Mouse (Mus musculus) right cerebral cortex, postnatal 10 days (tissue): Measurements from ENCODE around the gene Gm45713.
"Not testable (repeated sequence)": the region's sequence is repeated elsewhere in the genome, so short reads cannot be mapped to it uniquely, and the experiment has no call there.

Experiments
- DNase-seq, 2 experiments: peaks; one replicate each; pipeline ENCODE4 v3.0.0; 2021; ENCODE audit warnings: low spot score in 2 of 2

Gm45713 gene

DNA sequence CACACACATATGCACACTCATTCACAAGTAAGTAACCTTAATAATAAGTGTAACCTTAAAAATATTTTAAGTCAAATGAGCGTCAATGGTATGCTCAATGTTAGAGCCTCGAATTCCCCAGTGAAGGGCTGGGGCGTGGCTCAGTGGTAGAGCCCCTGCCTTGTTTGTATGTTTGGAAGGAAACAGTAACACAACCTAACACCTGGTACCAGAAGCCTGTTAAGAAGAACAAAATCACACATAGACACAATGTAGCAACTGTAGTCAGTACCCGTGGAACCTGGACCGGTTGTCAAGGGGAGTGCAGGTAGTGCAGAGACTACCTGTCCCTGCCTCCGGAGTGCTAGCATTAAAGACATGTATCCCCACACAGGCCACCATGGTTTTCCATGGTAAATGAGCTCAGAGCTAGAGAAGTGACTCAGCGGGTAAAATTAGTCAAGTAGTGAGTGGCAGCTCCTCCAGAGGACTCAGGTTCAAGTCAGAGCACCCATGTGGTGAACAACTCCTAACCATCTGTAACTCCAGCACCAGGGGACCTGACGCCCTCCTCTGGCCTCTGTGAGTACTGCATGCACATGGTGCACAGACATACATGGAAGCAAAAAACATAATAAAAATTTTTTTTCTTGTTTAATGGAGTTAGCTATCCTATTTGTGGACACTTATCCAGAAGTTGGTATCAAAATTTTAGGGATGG is 37.3 kb downstream of the Gm45713 start:
- no peak for DNase-seq

DNA sequence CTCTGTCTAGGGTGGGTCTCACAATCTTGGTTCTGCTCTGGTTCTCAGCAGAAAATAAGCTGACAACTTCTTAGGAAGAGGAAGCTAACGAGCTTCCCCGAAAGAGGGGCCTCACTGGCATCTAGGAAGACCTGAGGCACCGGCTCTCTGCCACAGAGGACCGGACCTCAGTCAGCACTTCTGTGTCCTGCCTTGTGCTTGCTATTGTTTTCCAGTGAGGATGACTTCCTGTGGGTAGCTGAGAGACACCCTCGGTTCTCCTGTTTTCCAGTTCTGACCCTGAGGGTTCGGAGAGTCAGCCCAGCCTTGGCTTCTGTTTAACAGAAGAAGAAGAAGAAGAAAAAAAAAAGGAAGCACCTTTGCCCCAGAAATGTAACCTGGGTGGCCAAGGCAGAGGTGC is 38.6 kb downstream of the Gm45713 start:
- no peak for DNase-seq

DNA sequence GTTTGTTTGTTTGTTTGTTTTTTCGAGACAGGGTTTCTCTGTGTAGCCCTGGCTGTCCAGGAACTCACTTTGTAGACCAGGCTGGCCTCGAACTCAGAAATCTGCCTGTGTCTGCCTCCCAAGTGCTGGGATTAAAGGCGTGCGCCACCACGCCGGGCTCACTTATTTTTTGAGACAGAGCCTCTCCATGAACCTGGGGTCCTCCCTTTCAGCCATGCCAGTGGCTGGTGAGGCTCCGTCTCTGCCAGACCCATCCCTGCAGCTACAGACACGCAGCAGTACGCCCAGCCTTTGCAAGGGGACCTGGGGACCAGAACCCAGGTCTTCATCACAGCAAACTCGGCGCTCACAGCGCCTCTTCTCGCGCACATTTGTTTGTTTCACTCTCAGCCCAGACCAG is 40.1 kb downstream of the Gm45713 start:
- DNase-seq, result not testable (repeated sequence)

DNA sequence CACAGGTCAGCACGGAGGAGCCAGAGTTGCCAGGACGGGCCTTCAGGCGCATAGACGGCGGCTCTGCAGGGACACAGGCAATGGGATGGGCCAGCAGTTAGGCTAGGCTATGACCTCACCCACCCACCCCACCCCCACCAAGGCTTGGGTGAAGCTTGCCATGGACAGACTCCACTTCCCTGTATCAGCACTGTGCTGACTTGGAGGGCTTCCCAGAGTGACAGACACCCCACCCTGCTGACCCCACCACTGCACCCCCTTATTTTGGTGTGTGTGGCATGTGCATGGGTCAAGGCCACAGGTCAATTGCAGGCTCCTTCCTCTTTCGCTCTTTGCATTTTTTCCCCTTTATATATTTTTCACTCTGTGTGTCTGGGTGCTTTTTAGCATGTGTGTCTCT is 40.7 kb downstream of the Gm45713 start:
- no peak for DNase-seq

DNA sequence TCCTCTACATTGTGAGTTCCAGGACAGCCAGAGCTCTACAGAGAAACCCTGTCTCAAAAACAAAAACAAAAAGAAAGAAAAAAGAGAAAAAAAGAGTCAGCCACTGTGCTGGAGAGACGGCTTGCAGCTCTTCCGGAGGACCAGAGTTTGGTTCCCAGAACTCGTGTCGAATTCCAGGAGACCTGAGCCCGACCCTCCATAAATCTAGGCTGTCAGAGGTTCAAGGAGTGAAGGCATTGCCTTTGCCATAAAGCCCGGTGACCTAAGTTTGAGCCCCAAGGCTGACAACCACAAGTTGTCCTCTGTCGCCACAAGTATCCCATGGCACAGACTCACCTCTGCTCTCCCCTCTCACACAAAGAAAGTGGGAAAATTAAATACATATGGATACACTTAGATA is 41.9 kb downstream of the Gm45713 start:
- DNase-seq, result no peak

DNA sequence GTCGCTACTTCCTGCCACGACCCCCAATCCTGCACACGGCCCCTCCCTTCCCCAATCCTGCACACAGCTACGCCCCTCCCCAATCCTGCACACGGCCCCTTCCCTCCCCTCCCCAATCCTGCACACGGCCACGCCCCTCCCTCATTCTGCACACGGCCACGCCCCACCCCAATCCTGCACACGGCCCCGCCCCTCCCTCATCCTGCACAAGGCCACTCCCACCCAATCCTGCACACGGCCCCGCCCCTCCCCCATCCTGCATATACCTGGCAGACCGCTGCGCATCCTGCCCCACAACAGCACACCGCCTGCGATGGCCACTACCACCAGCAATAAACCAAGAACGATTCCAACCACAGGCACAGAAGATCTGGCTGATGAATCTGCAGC is 42.5 kb downstream of the Gm45713 start:
- DNase-seq, result no peak

DNA sequence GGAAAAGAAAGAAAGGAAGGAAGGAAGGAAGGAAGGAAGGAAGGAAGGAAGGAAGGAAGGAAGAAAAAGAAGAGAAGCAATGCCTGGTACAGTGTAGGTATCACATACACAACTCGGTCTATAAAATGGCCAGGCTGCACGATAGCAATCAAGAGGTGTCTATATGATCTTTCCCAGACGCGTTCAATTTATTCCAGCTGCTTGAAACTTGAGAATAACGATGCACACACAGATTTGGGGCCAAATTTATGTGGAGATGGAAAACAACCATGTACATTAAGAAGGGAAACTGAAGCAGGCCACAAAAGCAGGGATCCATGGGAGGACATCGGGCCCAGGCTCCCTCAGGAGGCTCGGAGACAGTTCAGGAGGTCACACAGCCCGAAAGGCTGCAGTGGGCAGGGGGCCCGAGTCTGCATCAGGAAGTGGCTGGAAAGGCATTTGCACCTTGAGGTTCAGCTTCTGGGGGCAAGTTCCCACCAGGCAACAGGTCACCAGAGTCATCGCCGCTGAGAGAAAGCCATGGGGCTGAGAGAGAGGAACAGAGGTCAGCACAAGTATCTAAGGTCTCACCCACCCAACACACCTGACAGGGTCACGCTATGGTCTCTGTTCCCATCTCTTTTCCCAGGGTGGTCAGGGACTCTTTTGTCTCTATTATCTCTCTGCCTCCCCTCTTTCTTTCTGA is 43.1 kb downstream of the Gm45713 start:
- DNase-seq, result no peak

DNA sequence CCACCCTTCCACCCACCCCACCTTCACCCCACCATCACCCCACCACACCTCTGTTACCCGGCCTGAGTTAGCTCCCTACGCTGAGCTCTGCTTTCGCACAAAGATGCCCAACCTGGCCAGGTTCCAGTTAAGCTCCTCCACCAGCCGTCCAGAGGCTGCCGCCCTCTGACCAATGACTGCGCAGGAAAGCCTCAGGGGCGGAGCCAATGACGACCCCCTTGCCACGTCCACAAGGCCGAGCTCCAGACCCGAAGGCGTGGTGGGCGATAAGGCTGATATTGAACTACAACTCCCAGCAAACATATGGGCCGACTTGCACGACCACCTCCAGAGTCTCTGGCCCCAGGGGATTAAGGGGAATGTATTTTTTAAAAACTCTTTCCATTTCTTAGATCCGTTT is 44.0 kb downstream of the Gm45713 start, which contains the start of gene Rcn3:
Rcn3 (minus strand) TSS at position 174 of the 400 bp plus-strand sequence.
- DNase-seq, result peak; percentile 83 to 87

DNA sequence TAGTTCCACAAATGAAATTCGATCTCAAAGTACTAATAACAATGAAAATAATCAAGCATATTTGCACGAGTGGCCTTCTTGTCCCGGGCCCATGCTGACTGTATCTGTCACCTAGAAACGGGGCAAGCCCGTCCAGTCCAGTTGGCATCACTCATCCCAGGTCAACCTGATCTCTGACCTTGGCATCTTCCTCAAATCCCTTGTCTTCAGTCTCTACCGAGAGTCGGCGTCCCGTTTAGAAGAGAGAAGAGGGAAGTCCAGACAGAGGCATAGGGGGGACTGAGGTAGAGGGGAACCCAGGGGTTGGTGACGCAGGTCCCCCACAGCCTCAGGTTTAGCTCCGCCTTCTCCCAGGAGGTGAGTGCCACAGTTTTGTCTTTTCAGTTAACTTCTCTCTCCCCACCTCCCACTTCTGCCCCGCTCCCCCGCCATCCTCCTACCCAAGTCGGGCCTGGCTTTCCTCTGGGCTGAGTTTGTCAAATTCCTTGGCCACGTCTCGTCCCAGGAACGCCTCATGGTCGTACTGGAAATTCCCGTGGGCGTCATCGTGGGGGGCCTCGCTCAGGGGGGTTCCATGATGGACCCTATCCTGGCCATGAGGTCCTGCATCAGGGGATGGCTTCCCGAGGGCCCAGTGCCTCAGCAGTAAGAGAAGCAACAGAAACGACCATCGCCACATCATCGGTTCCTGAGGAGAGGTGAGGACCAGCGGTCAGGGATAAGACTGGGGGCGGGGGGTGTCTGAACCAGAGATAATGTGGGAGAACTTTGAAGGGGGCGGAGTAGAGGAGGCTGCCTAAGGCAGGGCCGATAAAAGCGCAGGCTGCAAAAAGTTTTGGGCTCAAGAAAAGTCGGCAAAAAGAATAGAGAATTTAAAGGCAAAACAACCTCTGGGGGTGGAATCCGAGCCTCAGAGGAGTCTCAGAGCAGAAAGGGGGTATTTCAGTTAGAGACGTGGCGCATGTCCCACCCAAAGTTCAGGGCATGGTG is 44.7 kb downstream of the Gm45713 start:
- DNase-seq, result no peak

DNA sequence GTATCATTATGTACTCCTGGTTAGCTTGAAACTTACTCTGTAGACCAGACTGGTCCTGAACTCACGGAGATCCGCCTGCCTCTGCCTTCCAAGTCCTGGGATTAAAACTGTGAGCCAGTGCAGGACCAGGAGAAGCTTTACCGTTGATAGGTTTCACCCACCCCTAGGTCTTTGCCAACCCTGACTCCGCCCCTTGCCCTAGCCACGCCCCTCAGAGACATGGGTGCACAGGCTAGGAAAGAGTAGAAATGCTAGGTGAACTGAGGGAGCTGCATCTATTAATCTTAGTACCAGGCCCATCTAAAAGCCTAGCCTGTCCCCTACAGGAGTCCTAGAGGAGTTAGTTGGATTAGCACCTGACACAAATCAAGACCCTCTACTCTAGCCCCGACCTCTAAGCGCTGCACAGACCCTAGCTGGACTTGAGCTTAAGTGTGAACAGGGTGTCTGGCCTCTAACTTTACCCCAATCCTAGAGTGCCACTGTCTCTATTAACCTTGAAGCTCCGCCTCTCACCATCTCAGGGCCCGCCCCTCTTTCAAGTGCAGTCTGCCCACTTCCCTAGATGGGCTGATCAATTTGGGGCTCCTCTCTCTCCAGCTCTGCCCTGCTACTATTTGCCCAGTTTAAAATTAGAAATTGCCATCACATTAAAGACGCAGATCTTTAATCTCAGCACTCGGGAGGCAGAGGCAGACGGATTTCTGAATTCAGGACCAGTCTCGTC is 45.6 kb downstream of the Gm45713 start:
- DNase-seq, result no peak

DNA sequence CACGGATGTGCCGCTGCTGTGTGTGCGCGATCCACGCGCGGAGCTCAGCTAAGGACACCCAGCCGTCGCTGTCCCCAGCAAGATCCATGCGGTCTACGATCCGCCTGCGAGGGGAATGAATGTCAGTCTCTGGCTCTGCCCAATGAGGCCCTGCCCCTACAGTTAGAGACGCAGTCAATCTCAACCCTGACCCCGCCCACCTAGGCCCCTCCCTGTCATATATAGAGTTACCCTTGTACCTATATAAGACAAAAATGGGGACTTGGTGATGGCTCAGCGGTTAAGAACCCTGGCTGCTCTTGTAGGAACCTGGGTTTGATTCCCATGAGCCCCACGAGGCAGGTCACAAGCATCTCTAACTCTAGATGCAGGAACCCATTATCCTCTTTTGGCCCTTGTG is 47.4 kb downstream of the Gm45713 start:
- no peak for DNase-seq

DNA sequence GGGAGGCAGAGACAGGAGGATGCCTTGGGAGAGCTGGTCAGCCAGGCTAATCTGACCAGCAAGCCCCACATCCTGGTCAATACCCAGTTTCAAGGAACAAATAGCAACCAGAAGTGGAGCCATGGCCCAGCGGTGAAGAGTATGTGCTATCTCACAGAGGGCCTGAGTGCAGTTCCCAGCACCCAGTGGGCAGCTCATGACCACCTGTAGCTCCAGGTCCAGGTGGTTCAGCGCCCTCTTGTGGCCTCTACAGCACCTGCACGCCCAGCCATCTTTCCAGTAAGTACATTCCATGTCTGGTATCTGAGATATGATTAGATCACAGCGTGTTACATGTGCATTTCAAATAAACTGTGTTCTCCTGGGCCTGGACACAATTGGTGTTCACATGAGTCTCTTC is 49.9 kb downstream of the Gm45713 start:
- no peak for DNase-seq

DNA sequence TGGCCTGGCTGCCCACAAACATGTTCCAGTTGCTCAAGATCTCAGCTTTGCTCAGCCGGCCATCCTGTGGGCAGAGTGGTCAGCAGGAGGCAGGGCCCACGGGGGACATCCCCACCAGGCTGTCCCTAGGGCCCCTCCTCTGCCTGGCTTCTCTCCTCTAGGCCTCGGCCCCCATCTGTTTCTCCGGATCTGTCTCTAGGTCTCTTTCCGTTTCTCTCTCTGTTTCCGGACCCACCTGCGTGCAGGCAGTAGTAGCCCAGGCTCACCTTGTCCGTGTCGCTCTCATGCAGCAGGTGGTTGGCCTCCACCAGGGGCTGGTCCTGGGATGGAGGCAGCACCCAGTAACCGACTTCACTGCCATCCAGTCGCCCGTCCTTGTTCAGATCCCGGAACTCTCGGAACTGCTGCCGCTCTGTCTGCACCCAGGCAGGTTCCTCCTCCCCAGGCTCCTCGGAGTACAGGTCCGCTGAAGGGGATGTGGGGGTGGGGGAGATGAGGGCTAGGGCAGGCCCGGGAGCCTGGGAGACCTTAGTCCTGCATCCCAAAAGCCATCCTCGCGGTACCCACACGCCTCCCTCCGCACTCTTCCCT is 52.6 kb downstream of the Gm45713 start:
- DNase-seq, result no peak

DNA sequence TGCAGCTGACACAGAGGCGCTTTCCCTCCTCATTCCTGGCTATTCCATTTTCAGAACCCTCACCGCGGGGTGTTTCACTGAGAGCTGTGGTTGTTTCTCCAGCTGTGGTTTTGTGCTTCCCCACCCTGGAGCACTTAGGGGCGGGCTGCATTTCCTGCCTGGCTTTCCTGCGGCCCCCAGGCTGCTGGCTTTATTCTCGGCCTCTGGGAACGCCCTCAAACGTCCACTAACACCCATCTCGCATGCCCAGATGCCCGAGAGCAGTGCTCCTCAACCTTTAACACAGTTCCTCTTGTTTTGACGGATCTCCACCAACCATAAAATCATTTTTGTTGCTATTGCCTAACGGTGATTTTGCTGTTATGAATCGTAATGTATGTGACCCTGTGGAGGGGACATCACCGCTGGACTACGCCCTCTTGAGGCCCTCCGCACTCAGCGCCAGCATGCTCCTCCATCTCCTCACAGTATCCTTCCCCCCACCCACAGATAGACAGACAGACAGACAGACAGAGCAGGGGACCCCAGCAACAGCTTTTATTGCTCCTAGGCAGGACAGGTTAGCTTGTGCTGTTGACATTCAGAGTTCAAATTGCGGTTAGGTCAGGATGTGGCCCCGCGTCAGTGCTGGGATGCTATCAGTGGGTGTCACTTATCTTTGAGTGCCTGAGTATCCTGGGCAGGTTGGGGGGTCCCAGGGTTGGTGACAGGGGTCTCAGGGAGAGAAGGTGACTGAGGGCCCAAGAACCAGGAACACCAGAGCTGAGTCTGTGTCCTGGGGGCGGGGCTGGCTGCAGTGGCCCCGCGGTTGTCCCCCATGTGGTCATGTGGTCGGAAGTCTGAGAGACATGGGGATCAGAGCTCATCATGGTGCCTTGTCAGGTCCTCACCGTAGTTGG is 53.4 kb downstream of the Gm45713 start:
- DNase-seq, result peak in 1 of 2 experiments; percentile 57

DNA sequence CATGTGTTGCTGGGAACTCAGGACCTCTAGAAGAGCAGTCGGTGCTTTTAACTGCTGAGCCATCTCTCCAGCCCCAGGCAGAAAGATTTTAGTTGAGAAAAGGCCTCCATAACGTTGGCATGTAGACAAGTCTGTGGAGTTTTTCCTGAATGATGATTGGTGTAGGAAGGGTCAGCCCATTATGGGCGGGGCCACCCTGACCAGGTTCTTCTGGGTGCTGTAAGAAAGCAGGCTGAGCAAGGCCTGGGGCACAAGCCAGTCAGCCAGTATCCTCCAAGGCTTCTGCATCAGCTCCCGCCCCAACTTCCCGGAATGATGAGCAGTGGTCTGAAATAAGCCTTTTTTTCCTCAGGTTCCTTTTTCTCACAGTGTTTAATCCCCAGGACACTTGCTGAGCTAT is 55.0 kb downstream of the Gm45713 start:
- no peak for DNase-seq

DNA sequence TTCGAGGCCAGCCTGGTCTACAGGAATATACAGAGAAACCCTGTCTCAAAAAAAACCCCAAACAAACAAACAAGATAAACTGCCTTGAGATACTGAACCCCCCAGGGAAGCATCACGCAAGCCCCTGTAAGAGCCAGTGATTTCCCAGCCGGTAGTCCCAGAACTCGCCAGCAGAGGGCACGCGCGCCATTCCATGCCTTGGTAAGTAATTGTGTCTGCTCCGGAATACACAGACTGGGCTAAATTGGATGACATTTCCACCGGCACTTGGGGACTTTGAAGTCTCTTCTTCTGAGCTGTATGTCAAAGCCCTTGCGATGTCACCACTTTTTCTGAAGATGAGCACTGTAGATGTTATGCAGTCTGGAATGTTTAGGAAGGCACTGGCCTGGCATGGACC is 56.2 kb downstream of the Gm45713 start:
- DNase-seq, result peak; percentile 91 to 94

DNA sequence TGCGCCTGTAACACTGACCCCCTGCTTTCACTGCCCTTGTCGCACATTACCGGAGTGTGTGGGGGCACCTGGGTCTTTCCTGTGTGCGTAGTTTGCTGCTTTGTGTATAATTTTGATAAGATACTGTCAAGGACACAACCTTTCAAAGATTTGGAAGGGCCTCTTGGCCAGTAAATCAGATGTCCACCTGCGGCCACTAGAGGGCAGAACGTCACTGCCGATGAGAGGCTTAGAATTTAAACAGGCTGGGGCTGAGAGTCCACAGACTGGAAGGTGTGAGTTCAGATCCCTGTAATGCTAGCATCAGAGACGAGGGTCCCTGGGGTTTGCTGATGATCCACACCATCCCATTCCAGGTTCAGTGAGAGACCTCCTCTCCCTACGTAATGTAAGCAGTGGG is 57.5 kb downstream of the Gm45713 start:
- DNase-seq, result peak; percentile 65 to 78

DNA sequence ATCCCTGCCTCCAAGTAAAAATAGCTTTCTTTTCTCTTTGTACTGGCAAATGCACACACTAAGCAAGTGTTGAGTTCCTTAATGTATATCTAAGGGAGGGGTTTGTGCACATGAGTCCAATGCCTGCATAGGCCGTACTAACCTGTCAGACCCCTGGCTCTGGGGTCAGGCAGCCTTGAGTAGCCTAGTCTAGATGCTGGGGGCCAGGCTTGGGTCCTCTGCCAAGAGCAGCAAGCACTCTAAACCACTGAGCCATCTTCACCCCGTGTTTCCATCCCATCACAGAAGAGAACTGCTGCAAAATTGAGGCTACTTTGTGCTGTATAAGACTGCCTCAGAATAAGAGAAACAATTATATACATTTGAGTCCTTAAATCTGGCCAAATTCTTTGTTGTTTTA is 58.2 kb downstream of the Gm45713 start:
- DNase-seq, result no peak

DNA sequence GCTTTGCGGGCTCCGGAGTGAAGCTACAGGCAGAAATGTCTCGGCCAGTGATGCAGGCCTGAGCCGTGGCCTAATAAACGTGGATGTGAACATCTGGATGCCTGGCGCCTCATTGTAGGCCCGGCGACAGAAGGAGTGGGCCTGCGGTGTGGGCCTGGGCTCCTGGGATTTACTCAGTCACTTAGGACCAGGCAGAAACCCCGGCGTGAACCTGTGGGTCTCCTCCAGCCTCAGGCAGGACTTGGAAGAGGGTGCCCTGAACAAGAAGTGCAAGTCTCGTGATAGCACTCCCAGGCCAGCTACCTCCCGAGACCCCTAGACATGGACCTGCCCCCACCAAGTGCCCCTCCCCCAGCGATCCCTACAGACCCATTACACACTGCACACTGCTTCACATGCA is 58.7 kb downstream of the Gm45713 start:
- no peak for DNase-seq

DNA sequence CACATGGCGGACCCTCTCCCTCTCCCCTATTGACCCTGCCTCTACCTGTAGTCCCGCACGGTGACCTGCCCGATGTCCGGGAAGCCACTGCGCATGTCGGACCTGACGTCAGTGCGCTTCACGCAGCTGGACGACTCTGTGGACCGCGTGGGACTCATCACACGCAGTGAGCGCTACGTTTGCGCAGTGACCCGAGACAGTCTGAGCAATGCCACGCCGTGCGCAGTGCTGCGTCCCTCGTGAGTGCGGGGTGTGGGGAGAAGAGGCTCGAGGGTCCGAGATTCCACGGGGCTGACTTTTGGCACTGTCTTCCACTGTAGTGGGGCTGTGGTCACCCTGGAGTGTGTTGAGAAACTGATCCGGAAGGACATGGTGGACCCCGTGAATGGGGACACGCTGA is 59.5 kb downstream of the Gm45713 start:
- no peak for DNase-seq
